Mouse (Mus musculus): Measurements from ENCODE around the gene Nmnat3.

The Nmnat3 gene

GRCm38 (mm10) chr9:98420666-98421065 lies 133.4 kb downstream of the Nmnat3 start:
- no peak for DNase-seq (ENCODE audit: low read depth, low spot score)

- no peak for DNase-seq (ENCODE audit: low read depth, low spot score)
These were observed 134.7 kb downstream of the Nmnat3 start for GRCm38 (mm10) chr9:98421903-98422302.

- no peak for DNase-seq (ENCODE audit: low read depth, low spot score)
These were observed 135.4 kb downstream of the Nmnat3 start, which contains the start of gene Rbp1 for GRCm38 (mm10) chr9:98422656-98423055. Rbp1 (plus strand) TSS chr9:98422961.

GRCm38 (mm10) chr9:98423691-98424090 lies 136.5 kb downstream of the Nmnat3 start:
- DNase-seq (ENCODE audit: low read depth, low spot score): peak; percentile 43

- peak; percentile 27 for DNase-seq (ENCODE audit: low read depth, low spot score)
These were observed 137.1 kb downstream of the Nmnat3 start for GRCm38 (mm10) chr9:98424291-98424690.

GRCm38 (mm10) chr9:98424725-98425210 lies 137.5 kb downstream of the Nmnat3 start:
- DNase-seq (ENCODE audit: low read depth, low spot score): peak; percentile 39

GRCm38 (mm10) chr9:98425351-98425880 lies 138.2 kb downstream of the Nmnat3 start:
- peak; percentile 25 for DNase-seq (ENCODE audit: low read depth, low spot score)

GRCm38 (mm10) chr9:98427906-98428517 lies 140.8 kb downstream of the Nmnat3 start:
- DNase-seq (ENCODE audit: low read depth, low spot score): no peak

- no peak for DNase-seq (ENCODE audit: low read depth, low spot score)
These were observed 141.5 kb downstream of the Nmnat3 start for GRCm38 (mm10) chr9:98428783-98429182.

- DNase-seq (ENCODE audit: low read depth, low spot score): peak; percentile 33
These were observed 142.6 kb downstream of the Nmnat3 start for GRCm38 (mm10) chr9:98429806-98430205.

- no peak for DNase-seq (ENCODE audit: low read depth, low spot score)
These were observed 143.3 kb downstream of the Nmnat3 start for GRCm38 (mm10) chr9:98430528-98430927.

GRCm38 (mm10) chr9:98433021-98433420 lies 145.8 kb downstream of the Nmnat3 start:
- DNase-seq (ENCODE audit: low read depth, low spot score): peak; percentile 91

GRCm38 (mm10) chr9:98433956-98434588 lies 146.8 kb downstream of the Nmnat3 start:
- no peak for DNase-seq (ENCODE audit: low read depth, low spot score)

- DNase-seq (ENCODE audit: low read depth, low spot score): no peak
These were observed 150.6 kb downstream of the Nmnat3 start for GRCm38 (mm10) chr9:98437819-98438218.

GRCm38 (mm10) chr9:98439091-98439490 lies 151.9 kb downstream of the Nmnat3 start:
- DNase-seq (ENCODE audit: low read depth, low spot score): no peak

- DNase-seq (ENCODE audit: low read depth, low spot score): peak; percentile 35
These were observed 155.4 kb downstream of the Nmnat3 start for GRCm38 (mm10) chr9:98442638-98443037.

GRCm38 (mm10) chr9:98445359-98446149 lies 158.3 kb downstream of the Nmnat3 start:
- no peak for DNase-seq (ENCODE audit: low read depth, low spot score)

GRCm38 (mm10) chr9:98450976-98451375 lies 163.7 kb downstream of the Nmnat3 start:
- no peak for DNase-seq (ENCODE audit: low read depth, low spot score)

- DNase-seq (ENCODE audit: low read depth, low spot score): no peak
These were observed 179.5 kb downstream of the Nmnat3 start for GRCm38 (mm10) chr9:98466709-98467108.

All from ES-CJ7 (cell line).